Mouse (Mus musculus) embryonic fibroblast, embryonic 13.5 days (primary cell): ENCODE results near the gene Ptrh1. TPM values are rescaled to one million over a fixed set of nuclear protein-coding genes. Genes with fewer than 3 reads are reported as not detected.

ENCODE experiments used
- H3K27ac ChIP-seq: 2 replicates; pipeline ENCODE4 v1.5.1; 2012; ENCODE audit warnings: low read length, control low read depth, inconsistent platforms; ENCODE audit not compliant: insufficient read depth
- H3K4me1 ChIP-seq: 2 replicates; pipeline ENCODE4 v1.6.1; 2011; ENCODE audit warnings: low read length; ENCODE audit not compliant: control insufficient read depth, insufficient read depth
- H3K4me3 ChIP-seq: 2 replicates; pipeline ENCODE4 v1.5.1; 2011; ENCODE audit warnings: mild to moderate bottlenecking, control low read depth, low read length; ENCODE audit not compliant: insufficient read depth
- CTCF ChIP-seq: IDR thresholded peaks from 2 replicates; pipeline ENCODE4 v1.5.1; 2011; ENCODE audit warnings: mild to moderate bottlenecking, control low read depth, low read length, moderate library complexity, borderline replicate concordance; ENCODE audit not compliant: insufficient read depth
- POLR2A ChIP-seq: IDR thresholded peaks from 2 replicates; pipeline ENCODE4 v1.6.1; 2011; ENCODE audit warnings: low read depth, mild to moderate bottlenecking, control low read depth, low read length, moderate library complexity
- polyA plus RNA-seq: library from polyadenylated mRNA; stranded (reverse); fragments of >200 nt; gene quantifications from 2 replicates; pipeline ENCODE4 v1.2.4, GENCODE M21; 2011; ENCODE audit warnings: low read depth; ENCODE audit not compliant: missing spikeins, insufficient read length

The Ptrh1 gene
- polyA plus RNA-seq, 1 experiment: 28.9 TPM

GRCm38 (mm10) chr2:32737008-32737407 is 38.6 kb upstream of the Ptrh1 start:
- Histone ChIP-seq H3K4me1 (no peaks in the 10 kb centered on the region), H3K27ac (no peak overlapping the region)

GRCm38 (mm10) chr2:32739311-32739710 is 36.3 kb upstream of the Ptrh1 start:
- no peak overlapping the region for H3K4me3 ChIP-seq
- no peak overlapping the region for H3K27ac ChIP-seq
- TF ChIP-seq CTCF: no peak
- TF ChIP-seq POLR2A: no peak
- H3K4me1 ChIP-seq: no peaks in the 10 kb centered on the region

More at GRCm38 (mm10) chr2:32737008-32737407, 38.6 kb upstream of the Ptrh1 start:
- TF ChIP-seq POLR2A (no peak), CTCF (no peak)
- no peak overlapping the region for H3K4me3 ChIP-seq

- Histone ChIP-seq H3K4me1 (no peaks in the 10 kb centered on the region), H3K4me3 (peak within 1 kb of the TSS; percentile 7), H3K27ac (no peak within 1 kb of the TSS)
- TF ChIP-seq POLR2A: no peak
Observed at GRCm38 (mm10) chr2:32740916-32741272, 34.7 kb upstream of the Ptrh1 start, which contains the start of gene 6330409D20Rik. TSS of gene 6330409D20Rik (minus strand) at chr2:32741016.

DNA sequence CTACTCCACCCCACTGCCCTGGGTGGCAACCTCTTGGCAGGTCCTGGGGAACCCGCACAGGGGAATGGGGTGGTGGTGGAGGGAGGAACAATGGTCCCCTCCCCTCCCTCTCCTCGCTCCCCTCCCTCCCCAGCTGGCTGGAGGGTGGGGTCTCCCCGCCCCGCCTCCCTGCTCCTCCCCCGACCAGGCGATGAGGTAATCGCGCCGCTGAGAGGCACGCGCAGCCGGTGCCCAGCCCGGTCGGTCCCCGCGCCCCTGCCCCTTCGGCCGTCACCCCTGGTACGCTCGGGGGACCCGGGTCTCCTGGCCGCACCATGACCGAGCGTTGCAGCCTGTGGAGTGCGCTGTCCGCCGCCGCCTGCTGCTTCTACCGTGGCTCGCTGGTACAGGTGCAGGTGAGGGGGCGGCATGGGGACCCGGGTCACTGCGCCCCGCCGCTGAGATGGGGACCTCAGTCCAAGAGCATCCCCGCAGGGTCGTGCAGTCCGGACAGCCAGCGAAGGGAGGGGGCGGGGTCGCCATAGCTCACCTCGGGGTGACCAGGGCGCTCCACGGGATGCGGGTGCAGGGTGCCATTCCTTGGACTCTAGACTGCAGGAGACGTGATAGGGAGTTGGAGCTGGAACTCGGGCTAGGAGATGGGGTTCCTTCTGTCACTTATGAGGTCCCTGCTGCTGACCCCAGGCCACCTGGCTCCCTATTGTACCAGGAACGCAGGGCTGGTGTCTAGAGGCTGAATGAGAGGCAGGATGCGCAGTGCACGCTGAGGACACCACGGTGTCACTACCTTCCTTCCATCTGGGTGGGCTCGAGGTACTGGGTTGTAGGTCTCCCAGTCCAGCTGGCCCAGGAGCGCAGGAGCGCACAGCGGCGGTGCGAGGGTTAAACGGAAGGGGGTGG is 34.1 kb upstream of the Ptrh1 start:
- TF ChIP-seq CTCF (no peak), POLR2A (no peak)
- Histone ChIP-seq H3K27ac (no peak overlapping the region), H3K4me3 (peak overlapping the region; percentile 7), H3K4me1 (no peaks in the 10 kb centered on the region)

- TF ChIP-seq POLR2A (no peak), CTCF (no peak)
- Histone ChIP-seq H3K4me3 (no peak overlapping the region), H3K27ac (no peak overlapping the region), H3K4me1 (no peaks in the 10 kb centered on the region)
Observed at GRCm38 (mm10) chr2:32742173-32742531, 33.4 kb upstream of the Ptrh1 start.

DNA sequence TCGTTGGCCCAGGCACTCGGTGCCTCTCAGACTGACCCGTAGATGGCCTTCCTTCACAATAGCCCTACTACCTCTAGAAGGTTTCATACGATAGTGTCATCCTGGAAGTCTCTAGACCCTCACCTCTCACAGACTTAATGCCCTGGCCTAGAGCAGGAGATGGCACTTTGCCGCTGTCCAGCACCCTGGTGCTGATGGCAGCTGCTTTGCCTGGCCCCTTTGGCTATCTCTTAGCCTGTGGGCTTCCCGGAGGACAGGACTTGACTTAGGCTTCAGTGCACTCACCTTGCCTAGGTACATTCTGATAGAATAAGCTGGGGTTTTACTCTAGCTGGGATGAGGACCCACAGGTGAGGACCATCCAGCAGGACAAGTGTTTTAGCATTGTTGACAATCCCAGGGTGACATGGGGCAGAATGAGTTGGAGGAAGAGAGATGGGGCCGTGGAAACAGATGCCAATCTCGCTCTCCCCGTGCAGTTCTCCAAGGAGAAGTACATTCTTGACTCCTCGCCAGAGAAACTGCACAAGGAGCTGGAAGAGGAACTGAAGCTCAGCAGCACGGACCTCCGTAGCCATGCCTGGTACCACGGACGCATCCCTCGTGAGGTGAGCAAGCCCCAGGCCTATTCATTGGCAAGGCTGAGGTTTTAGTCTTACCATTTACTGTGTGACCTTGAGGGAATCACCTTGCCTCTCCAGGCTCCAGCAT is 31.2 kb upstream of the Ptrh1 start:
- Histone ChIP-seq H3K4me1 (no peaks in the 10 kb centered on the region), H3K27ac (no peak overlapping the region), H3K4me3 (no peak overlapping the region)
- no peak for TF ChIP-seq POLR2A
- no peak for TF ChIP-seq CTCF

DNA sequence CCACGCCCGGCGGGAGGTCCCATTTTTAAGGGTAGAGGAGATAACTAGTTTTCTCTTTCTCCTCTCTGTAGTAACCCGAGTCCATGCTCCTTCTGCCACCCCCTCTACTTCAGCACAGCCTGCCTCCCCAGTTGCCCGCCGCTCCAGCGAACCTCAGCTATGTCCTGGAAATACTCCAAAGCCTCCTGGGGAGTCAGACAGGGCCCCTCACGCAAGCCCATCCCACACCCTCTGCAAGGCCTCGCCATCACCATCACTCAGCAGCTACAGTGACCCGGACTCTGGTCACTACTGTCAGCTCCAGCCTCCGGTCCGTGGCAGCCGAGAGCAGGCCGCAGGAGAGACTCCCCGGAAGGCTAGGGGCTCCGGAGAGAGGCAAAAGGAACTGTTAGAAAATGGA is 26.5 kb upstream of the Ptrh1 start:
- no peak overlapping the region for H3K27ac ChIP-seq
- no peak for TF ChIP-seq POLR2A
- TF ChIP-seq CTCF: no peak
- H3K4me1 ChIP-seq: no peaks in the 10 kb centered on the region
- no peak overlapping the region for H3K4me3 ChIP-seq

- TF ChIP-seq POLR2A: no peak
- TF ChIP-seq CTCF: no peak
- H3K4me1 ChIP-seq: no peaks in the 10 kb centered on the region
- no peak overlapping the region for H3K27ac ChIP-seq
- H3K4me3 ChIP-seq: no peak overlapping the region
Observed at GRCm38 (mm10) chr2:32750199-32750598, 25.4 kb upstream of the Ptrh1 start.

DNA sequence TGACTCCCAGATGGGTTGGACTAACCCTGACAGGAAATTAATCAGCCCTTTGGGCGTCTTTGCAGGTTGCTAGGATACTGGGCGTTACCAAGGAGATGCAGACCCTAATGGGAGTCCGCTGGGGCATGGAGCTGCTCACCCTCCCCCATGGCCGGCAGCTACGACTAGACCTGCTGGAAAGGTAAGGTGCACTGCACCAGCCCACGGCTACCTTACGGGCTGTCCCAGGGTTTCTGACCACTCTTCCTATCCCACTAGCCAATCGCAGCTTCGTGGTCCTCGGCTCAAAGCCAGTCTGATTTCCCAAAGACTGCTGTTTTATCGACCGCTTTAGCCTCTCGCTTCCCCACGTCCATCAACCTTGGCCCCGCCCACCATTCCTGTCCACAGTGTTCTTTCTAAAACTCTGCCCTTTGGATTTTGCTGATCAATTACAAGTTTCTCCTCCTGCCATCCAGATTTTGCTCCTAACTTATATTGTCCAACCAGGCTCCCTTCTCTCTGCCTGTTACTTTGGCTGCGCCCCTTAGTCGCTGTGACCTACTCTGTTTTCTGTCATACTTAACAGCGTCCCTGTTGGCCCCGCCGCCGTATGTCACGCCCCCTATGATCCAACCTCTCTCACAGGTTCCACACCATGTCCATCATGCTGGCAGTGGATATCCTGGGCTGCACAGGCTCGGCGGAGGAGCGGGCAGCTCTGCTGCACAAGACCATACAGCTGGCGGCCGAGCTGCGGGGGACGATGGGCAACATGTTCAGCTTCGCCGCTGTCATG is 24.5 kb upstream of the Ptrh1 start:
- TF ChIP-seq CTCF (no peak), POLR2A (peak; percentile 61)
- H3K4me1 ChIP-seq: no peaks in the 10 kb centered on the region
- no peak overlapping the region for H3K27ac ChIP-seq

More for the DNA sequence above, 24.5 kb upstream of the Ptrh1 start:
- peak overlapping the region; percentile 10 for H3K4me3 ChIP-seq
